Mouse (Mus musculus) neural tube, embryonic 12.5 days (tissue): Measurements from ENCODE around the gene Nip7. TPM values are rescaled to one million over a fixed set of nuclear protein-coding genes. Genes with fewer than 3 reads are reported as not detected.
"Not testable (repeated sequence)": the region's sequence is repeated elsewhere in the genome, so short reads cannot be mapped to it uniquely, and the experiment has no call there.

ENCODE experiments used
- ATAC-seq: fragments of 200-750 bp; cut with Nextera tagmentation; 2 replicates; pipeline ENCODE4 v1.8.0; 2017; ENCODE audit warnings: low read depth, mild to moderate bottlenecking, moderate TSS enrichment, moderate library complexity; ENCODE audit not compliant: low FRiP score
- H3K27ac ChIP-seq: fragments of 300-500 bp; sonication (generic); 2 replicates; pipeline ENCODE4 v1.5.1; 2016
- H3K27me3 ChIP-seq: fragments of 300-500 bp; sonication (generic); replicated peaks from 2 replicates; pipeline ENCODE4 v1.6.1; 2016; ENCODE audit warnings: mild to moderate bottlenecking
- H3K36me3 ChIP-seq: fragments of 300-500 bp; sonication (generic); 2 replicates; pipeline ENCODE4 v1.6.1; 2016; ENCODE audit warnings: mild to moderate bottlenecking
- H3K4me1 ChIP-seq: fragments of 300-500 bp; sonication (generic); 2 replicates; pipeline ENCODE4 v1.6.1; 2016
- H3K4me2 ChIP-seq: fragments of 300-500 bp; sonication (generic); replicated peaks from 2 replicates; pipeline ENCODE4 v1.6.1; 2016; ENCODE audit warnings: mild to moderate bottlenecking
- H3K4me3 ChIP-seq: fragments of 300-500 bp; sonication (generic); 2 replicates; pipeline ENCODE4 v1.5.1; 2016
- H3K9ac ChIP-seq: fragments of 300-500 bp; sonication (generic); 2 replicates; pipeline ENCODE4 v1.6.1; 2016; ENCODE audit warnings: mild to moderate bottlenecking
- H3K9me3 ChIP-seq: fragments of 300-500 bp; sonication (generic); 2 replicates; pipeline ENCODE4 v1.6.1; 2016; ENCODE audit warnings: mild to moderate bottlenecking
- WGBS: fragments of 180-500 bp; shearing (Covaris S2); methylation state at CpG from one replicate; pipeline ENCODE4 v1.1.7; 2016; 5-methylcytosine and 5-hydroxymethylcytosine counted together
- polyA plus RNA-seq: library from polyadenylated mRNA; unstranded; fragments of >200 nt; fragmentation: Nextera tagmentation; extraction: Ambion mirVana; gene quantifications from 2 replicates; pipeline ENCODE4 v1.2.1, GENCODE M21; 2016

Nip7 gene
- polyA plus RNA-seq, 1 experiment from 2014 or later: 67.4 TPM

- Histone ChIP-seq H3K9me3 (no peaks in the 10 kb centered on the region), H3K4me3 (no peak overlapping the region), H3K9ac (no peak overlapping the region), H3K27me3 (no peaks in the 10 kb centered on the region), H3K4me2 (no peak overlapping the region), H3K4me1 (no peaks in the 10 kb centered on the region), H3K27ac (no peak overlapping the region), H3K36me3 (peaks cover 88% of the 10 kb centered on the region)
- WGBS: 91% methylated on average over 7 of the region's 7 CpGs
- ATAC-seq: no peak
Observed at GRCm38 (mm10) chr8:107076239-107076888, 19.7 kb downstream of the Nip7 start.

- 96% methylated on average over 17 of the region's 17 CpGs for WGBS
- peaks cover 74% of the 10 kb centered on the region for H3K36me3 ChIP-seq
- no peak for ATAC-seq
Observed at GRCm38 (mm10) chr8:107085358-107085757, 28.7 kb downstream of the Nip7 start.

GRCm38 (mm10) chr8:107086018-107086417 lies 29.3 kb downstream of the Nip7 start:
- peaks cover 10% of the 10 kb centered on the region; the same call in 1 of the 2 replicates for H3K9me3 ChIP-seq
- H3K4me1 ChIP-seq: no peaks in the 10 kb centered on the region
- peaks cover 74% of the 10 kb centered on the region for H3K36me3 ChIP-seq
- H3K4me3 ChIP-seq: no peak overlapping the region
- WGBS: 97% methylated on average over 5 of the region's 5 CpGs
- no peak for ATAC-seq
- H3K27ac ChIP-seq: no peak overlapping the region
- no peak overlapping the region for H3K4me2 ChIP-seq
- no peak overlapping the region for H3K9ac ChIP-seq
- no peaks in the 10 kb centered on the region for H3K27me3 ChIP-seq

More at GRCm38 (mm10) chr8:107085358-107085757, 28.7 kb downstream of the Nip7 start:
- H3K4me2 ChIP-seq: no peak overlapping the region
- H3K9me3 ChIP-seq: peaks cover 10% of the 10 kb centered on the region; the same call in 1 of the 2 replicates
- no peaks in the 10 kb centered on the region for H3K4me1 ChIP-seq
- H3K27ac ChIP-seq: no peak overlapping the region
- H3K4me3 ChIP-seq: no peak overlapping the region
- H3K9ac ChIP-seq: no peak overlapping the region
- no peaks in the 10 kb centered on the region for H3K27me3 ChIP-seq

GRCm38 (mm10) chr8:107088526-107089063 lies 31.9 kb downstream of the Nip7 start:
- ATAC-seq: no peak
- Histone ChIP-seq H3K27ac (no peak overlapping the region), H3K4me3 (no peak overlapping the region), H3K9ac (no peak overlapping the region), H3K27me3 (no peaks in the 10 kb centered on the region), H3K4me2 (no peak overlapping the region), H3K36me3 (peaks cover 61% of the 10 kb centered on the region), H3K9me3 (peaks cover 10% of the 10 kb centered on the region; the same call in 1 of the 2 replicates), H3K4me1 (no peaks in the 10 kb centered on the region)
- WGBS: 94% methylated on average over 5 of the region's 5 CpGs

- Histone ChIP-seq H3K4me2 (no peak overlapping the region), H3K4me1 (peaks cover 15% of the 10 kb centered on the region; the same call in 1 of the 2 replicates), H3K4me3 (no peak overlapping the region), H3K27me3 (no peaks in the 10 kb centered on the region), H3K27ac (no peak overlapping the region), H3K9me3 (peaks cover 10% of the 10 kb centered on the region; the same call in 1 of the 2 replicates), H3K9ac (no peak overlapping the region), H3K36me3 (peaks cover 59% of the 10 kb centered on the region)
- no peak for ATAC-seq
- 97% methylated on average over 7 of the region's 7 CpGs for WGBS
Observed at GRCm38 (mm10) chr8:107090531-107090930, 33.9 kb downstream of the Nip7 start.

GRCm38 (mm10) chr8:107095717-107096365 lies 39.2 kb downstream of the Nip7 start:
- no peaks in the 10 kb centered on the region for H3K27me3 ChIP-seq
- ATAC-seq: peak; percentile 57
- no peaks in the 10 kb centered on the region for H3K9me3 ChIP-seq
- peak overlapping the region; percentile 62 for H3K27ac ChIP-seq
- H3K36me3 ChIP-seq: peaks cover 16% of the 10 kb centered on the region
- H3K4me3 ChIP-seq: peak overlapping the region; percentile 80
- WGBS: under 1% methylated on average over 51 of the region's 53 CpGs
- H3K4me1 ChIP-seq: peaks cover 15% of the 10 kb centered on the region; the same call in 1 of the 2 replicates
- H3K4me2 ChIP-seq: peak overlapping the region; percentile 63
- H3K9ac ChIP-seq: peak overlapping the region; percentile 92

- Histone ChIP-seq H3K9ac (peak within 1 kb of the TSS; percentile 92), H3K27me3 (no peaks in the 10 kb centered on the region), H3K36me3 (peaks cover 12% of the 10 kb centered on the region; the same call in 1 of the 2 replicates), H3K9me3 (no peaks in the 10 kb centered on the region), H3K4me2 (peak within 1 kb of the TSS; percentile 63), H3K27ac (peak within 1 kb of the TSS; percentile 62), H3K4me3 (peak within 1 kb of the TSS; percentile 80), H3K4me1 (peaks cover 15% of the 10 kb centered on the region; the same call in 1 of the 2 replicates)
- ATAC-seq: peak; percentile 95
- WGBS: 4% methylated on average over 39 of the region's 39 CpGs
Observed at GRCm38 (mm10) chr8:107096366-107097036, 39.8 kb downstream of the Nip7 start, which contains the start of gene Terf2. Gene Terf2 (minus strand): TSS chr8:107096547.

GRCm38 (mm10) chr8:107100635-107101034 lies 44.0 kb downstream of the Nip7 start:
- Histone ChIP-seq H3K36me3 (no peaks in the 10 kb centered on the region), H3K9me3 (no peaks in the 10 kb centered on the region), H3K4me2 (no peak overlapping the region), H3K9ac (no peak overlapping the region), H3K4me1 (no peaks in the 10 kb centered on the region), H3K27ac (no peak overlapping the region), H3K27me3 (no peaks in the 10 kb centered on the region), H3K4me3 (no peak overlapping the region)
- WGBS: 90% methylated on average over 2 of the region's 2 CpGs
- no peak for ATAC-seq

GRCm38 (mm10) chr8:107104547-107104946 lies 47.9 kb downstream of the Nip7 start:
- H3K4me3 ChIP-seq: no peak overlapping the region
- H3K27ac ChIP-seq: no peak overlapping the region
- WGBS: 9% methylated on average over 4 of the region's 4 CpGs
- no peak for ATAC-seq
- H3K4me2 ChIP-seq: no peak overlapping the region
- no peaks in the 10 kb centered on the region for H3K9me3 ChIP-seq
- no peaks in the 10 kb centered on the region for H3K4me1 ChIP-seq
- no peaks in the 10 kb centered on the region for H3K27me3 ChIP-seq
- no peaks in the 10 kb centered on the region for H3K36me3 ChIP-seq
- H3K9ac ChIP-seq: no peak overlapping the region

GRCm38 (mm10) chr8:107108089-107108488 lies 51.4 kb downstream of the Nip7 start:
- whole genome bisulfite sequencing: 92% methylated on average over 5 of the region's 5 CpGs
- H3K4me2 ChIP-seq, H3K4me3 ChIP-seq, H3K27me3 ChIP-seq, H3K9me3 ChIP-seq, H3K9ac ChIP-seq, H3K4me1 ChIP-seq, H3K36me3 ChIP-seq, H3K27ac ChIP-seq, ATAC-seq: not testable (repeated sequence)

- Histone ChIP-seq H3K27me3 (no peaks in the 10 kb centered on the region), H3K9me3 (no peaks in the 10 kb centered on the region), H3K4me3 (no peak overlapping the region), H3K4me1 (no peaks in the 10 kb centered on the region), H3K9ac (no peak overlapping the region), H3K27ac (no peak overlapping the region), H3K36me3 (no peaks in the 10 kb centered on the region), H3K4me2 (no peak overlapping the region)
- 75% methylated on average over 23 of the region's 23 CpGs for WGBS
- no peak for ATAC-seq
Observed at GRCm38 (mm10) chr8:107108978-107109720, 52.5 kb downstream of the Nip7 start.
